Mouse (Mus musculus): ENCODE results near the gene G530012D18Rik. TPM values are rescaled to one million over a fixed set of nuclear protein-coding genes. Genes with fewer than 3 reads are reported as not detected.
"Not testable (repeated sequence)": the region's sequence is repeated elsewhere in the genome, so short reads cannot be mapped to it uniquely, and the experiment has no call there.

The G530012D18Rik gene
- total RNA-seq, 2 experiments from 2014 or later, result not detected

DNA sequence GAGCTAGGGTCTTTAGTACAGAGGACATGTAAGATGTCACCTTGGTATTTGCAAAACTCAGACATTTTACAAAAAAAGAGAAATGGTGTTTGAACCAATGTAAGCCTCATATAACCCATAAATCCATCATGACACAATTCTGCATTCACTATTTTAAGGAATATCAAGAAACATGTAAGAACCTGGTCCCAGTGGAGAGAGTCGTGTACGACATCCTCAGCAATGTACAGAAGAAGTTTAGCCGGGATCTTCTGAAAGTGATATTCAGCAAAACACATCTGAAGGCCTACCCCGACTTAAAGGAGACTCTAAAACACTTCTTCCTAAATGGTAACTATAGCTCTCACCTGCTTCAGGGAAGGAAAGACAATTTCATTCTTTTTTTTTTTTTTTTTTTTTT lies 35.1 kb downstream of the G530012D18Rik start:
- not testable (repeated sequence) for ATAC-seq (replicated peaks; ENCODE audit: low FRiP score, low TSS enrichment, poor library complexity, severe bottlenecking)

DNA sequence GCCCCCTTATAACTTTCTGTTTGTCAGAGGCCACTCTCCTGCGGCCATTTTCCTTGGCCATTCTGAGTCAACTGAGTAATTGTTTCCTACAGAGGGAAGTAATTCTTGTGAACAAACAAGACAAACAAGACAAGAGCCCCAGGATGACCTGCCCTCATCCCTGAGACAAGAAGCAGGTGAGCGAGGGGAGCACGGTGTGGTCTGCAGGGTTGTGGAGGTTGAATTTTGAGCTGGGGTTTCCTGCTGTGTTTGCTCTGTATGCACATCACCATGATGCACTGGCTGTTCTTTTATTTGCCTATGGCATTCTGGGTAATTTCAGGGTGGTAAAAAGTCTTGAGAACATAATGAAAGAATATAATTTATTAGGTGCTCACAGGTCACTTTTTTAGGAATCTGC lies 39.6 kb downstream of the G530012D18Rik start:
- ATAC-seq (replicated peaks; ENCODE audit: low FRiP score, low TSS enrichment, poor library complexity, severe bottlenecking), result not testable (repeated sequence)

DNA sequence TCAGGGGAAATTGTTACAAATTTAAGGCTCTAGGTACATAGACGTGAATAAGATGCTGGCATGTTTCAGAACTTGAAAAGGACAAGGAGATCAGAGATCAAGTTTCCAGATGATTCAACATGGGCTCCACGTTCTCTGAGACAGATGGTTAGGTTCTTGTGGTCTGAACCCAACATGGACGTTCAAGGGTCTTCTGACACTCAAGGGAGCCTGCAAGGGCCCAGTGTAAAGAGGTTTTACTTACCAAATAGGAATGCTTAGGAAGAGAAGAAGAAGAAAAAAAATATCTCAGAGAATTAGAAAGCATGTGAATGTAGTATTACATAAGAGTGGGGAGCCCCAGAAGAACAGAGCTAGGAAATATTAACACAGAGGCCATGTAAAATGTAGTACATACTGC lies 40.3 kb downstream of the G530012D18Rik start:
- not testable (repeated sequence) for ATAC-seq (replicated peaks; ENCODE audit: low FRiP score, low TSS enrichment, poor library complexity, severe bottlenecking)

DNA sequence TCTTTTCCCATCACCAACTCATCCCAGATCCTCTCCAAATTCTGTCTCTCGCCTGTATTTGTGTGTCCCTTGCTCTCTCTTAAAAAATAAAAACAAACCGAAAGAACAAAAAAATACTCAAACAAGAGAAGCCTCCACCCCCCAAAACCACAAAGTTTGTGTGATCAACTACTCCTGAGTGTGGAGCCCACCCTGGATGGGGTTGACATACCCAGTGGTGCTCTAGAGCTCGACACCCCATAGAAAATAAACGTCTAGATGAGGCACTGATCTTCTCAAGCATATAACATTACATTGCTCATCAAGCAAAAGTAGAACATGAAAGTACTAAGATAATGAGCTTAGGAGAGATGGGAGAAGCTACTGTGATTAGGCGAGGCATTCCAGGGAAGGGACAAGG lies 41.7 kb downstream of the G530012D18Rik start:
- not testable (repeated sequence) for ATAC-seq (replicated peaks; ENCODE audit: low FRiP score, low TSS enrichment, poor library complexity, severe bottlenecking)

DNA sequence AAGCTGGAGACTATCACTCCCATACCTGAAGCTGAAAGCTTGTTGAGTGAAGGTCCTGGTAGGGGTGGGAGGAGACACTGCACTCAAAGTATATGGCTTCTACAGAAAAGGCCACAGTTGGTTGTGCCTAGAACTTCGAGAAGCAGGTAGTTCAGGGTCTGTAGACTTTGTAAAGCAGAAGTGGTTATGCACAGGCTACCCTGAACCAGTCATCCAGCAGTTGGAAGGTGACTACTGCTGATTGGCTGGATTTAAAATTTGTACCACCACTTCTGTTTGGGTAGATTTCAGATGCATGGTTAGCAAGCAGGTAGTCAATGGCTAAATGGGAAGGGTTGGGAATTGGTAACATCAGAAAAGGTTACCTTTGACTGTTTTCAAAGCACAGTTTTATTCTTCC lies 43.2 kb downstream of the G530012D18Rik start:
- ATAC-seq (replicated peaks; ENCODE audit: low FRiP score, low TSS enrichment, poor library complexity, severe bottlenecking), result not testable (repeated sequence)

Other genes starting within 250 kb of the G530012D18Rik start
- gene Sp110, start 23.1 kb downstream of the G530012D18Rik start, total RNA-seq (2014; fragmentation: Nextera tagmentation), result 47.6 and 50.5 TPM in 2 replicates
- gene Sp110, start 23.1 kb downstream of the G530012D18Rik start, total RNA-seq (2017), result 43.7 and 67.0 TPM in 2 replicates
- 27.1 and 28.0 TPM in 2 replicates for gene Sp140, start 24.7 kb downstream of the G530012D18Rik start, total RNA-seq (2014; fragmentation: Nextera tagmentation)
- gene Sp140, start 24.7 kb downstream of the G530012D18Rik start, total RNA-seq (2017), result 28.0 and 38.9 TPM in 2 replicates
- gene Sp100, start 74.3 kb downstream of the G530012D18Rik start, total RNA-seq (2014; fragmentation: Nextera tagmentation), result 45.0 and 60.9 TPM in 2 replicates
- 35.0 and 48.3 TPM in 2 replicates for gene Sp100, start 74.3 kb downstream of the G530012D18Rik start, total RNA-seq (2017)
- 35.7 and 49.8 TPM in 2 replicates for gene A630001G21Rik, start 203.0 kb downstream of the G530012D18Rik start, total RNA-seq (2014; fragmentation: Nextera tagmentation)
- gene A630001G21Rik, start 203.0 kb downstream of the G530012D18Rik start, total RNA-seq (2017), result 15.5 and 23.5 TPM in 2 replicates
- 53.9 and 68.0 TPM in 2 replicates for gene Cab39, start 217.8 kb downstream of the G530012D18Rik start, total RNA-seq (2014; fragmentation: Nextera tagmentation)
- gene Cab39, start 217.8 kb downstream of the G530012D18Rik start, total RNA-seq (2017), result 113 and 117 TPM in 2 replicates